Mouse (Mus musculus) C2C12 (cell line): Measurements from ENCODE around the gene Adcy5.

Experiments
- CTCF ChIP-seq: IDR thresholded peaks from one replicate; pipeline ENCODE4 v1.5.1; 2011; ENCODE audit not compliant: control insufficient read depth, insufficient read depth, insufficient read length
- MYOD1 ChIP-seq: IDR thresholded peaks from one replicate; pipeline ENCODE4 v1.6.1; 2011; ENCODE audit warnings: low read depth; ENCODE audit not compliant: control insufficient read depth, insufficient read length
- MYOG ChIP-seq: IDR thresholded peaks from one replicate; pipeline ENCODE4 v1.6.1; 2011; ENCODE audit not compliant: control insufficient read depth, insufficient read length; ENCODE audit errors: extremely low read depth
- USF1 ChIP-seq: IDR thresholded peaks from one replicate; pipeline ENCODE4 v1.6.1; 2011; ENCODE audit warnings: low read depth, mild to moderate bottlenecking, control low read depth, moderate library complexity

DNA sequence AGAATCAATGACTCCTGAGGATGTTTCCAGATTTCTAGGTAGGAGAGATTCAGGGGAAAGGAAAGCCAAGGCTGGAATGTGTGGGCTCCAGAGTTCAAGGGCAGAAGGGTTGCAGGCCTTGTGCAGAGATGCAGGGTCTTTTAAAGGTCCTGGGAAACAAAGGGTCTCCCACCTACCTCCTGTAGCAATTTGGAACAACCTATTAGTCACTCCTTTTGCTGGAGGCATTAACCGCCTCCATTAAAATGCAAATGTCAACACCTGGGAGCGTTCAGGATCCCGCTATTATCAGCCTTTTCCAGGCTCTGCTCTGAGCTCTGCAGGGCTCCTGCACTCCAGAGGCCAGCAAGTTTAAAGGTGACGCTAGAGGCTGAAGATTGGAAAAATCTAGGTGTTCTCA, 8.5 kb upstream of the Adcy5 start:
- TF ChIP-seq USF1 (no peak), CTCF (no peak), MYOG (no peak), MYOD1 (no peak)
